Mouse (Mus musculus): ENCODE measurements at regions not wholly inside any gene's neighbourhood (a gene's known extent, or its start where the extent isn't known, plus 50 kb on each side); places are given as distances from the start of the nearest gene placed in this dataset.

- DNase-seq (ENCODE audit: low spot score in 2 of 2): no peak
These were observed 207.0 kb upstream of the Irx3 start for GRCm38 (mm10) chr8:92008616-92009610.

- DNase-seq (ENCODE audit: low spot score in 2 of 2): no peak
These were observed 203.2 kb upstream of the Irx3 start for GRCm38 (mm10) chr8:92005091-92005490.

GRCm38 (mm10) chr8:92004532-92004931 lies 202.7 kb upstream of the Irx3 start:
- DNase-seq (ENCODE audit: low spot score in 2 of 2): no peak

- no peak for DNase-seq (ENCODE audit: low spot score in 2 of 2)
These were observed 198.5 kb upstream of the Irx3 start for GRCm38 (mm10) chr8:92000368-92000767.

GRCm38 (mm10) chr8:91999661-92000060 lies 197.8 kb upstream of the Irx3 start:
- no peak for DNase-seq (ENCODE audit: low spot score in 2 of 2)

- DNase-seq (ENCODE audit: low spot score in 2 of 2): no peak
These were observed 197.3 kb upstream of the Irx3 start for GRCm38 (mm10) chr8:91999189-91999588.

GRCm38 (mm10) chr8:91997892-91998189 lies 196.0 kb upstream of the Irx3 start:
- no peak for DNase-seq (ENCODE audit: low spot score in 2 of 2)

- no peak for DNase-seq (ENCODE audit: low spot score in 2 of 2)
These were observed 195.4 kb upstream of the Irx3 start for GRCm38 (mm10) chr8:91997023-91997891.

- DNase-seq (ENCODE audit: low spot score in 2 of 2): no peak
These were observed 194.6 kb upstream of the Irx3 start for GRCm38 (mm10) chr8:91996305-91997022.

GRCm38 (mm10) chr8:91995407-91996144 lies 193.7 kb upstream of the Irx3 start:
- no peak for DNase-seq (ENCODE audit: low spot score in 2 of 2)

- DNase-seq (ENCODE audit: low spot score in 2 of 2): no peak
These were observed 189.9 kb upstream of the Irx3 start for GRCm38 (mm10) chr8:91991542-91992452.

- no peak for DNase-seq (ENCODE audit: low spot score in 2 of 2)
These were observed 189.1 kb upstream of the Irx3 start for GRCm38 (mm10) chr8:91990952-91991351.

- DNase-seq (ENCODE audit: low spot score in 2 of 2): no peak
These were observed 188.2 kb upstream of the Irx3 start for GRCm38 (mm10) chr8:91990048-91990447.

GRCm38 (mm10) chr8:91988866-91989633 lies 187.2 kb upstream of the Irx3 start:
- no peak for DNase-seq (ENCODE audit: low spot score in 2 of 2)

GRCm38 (mm10) chr8:91987854-91988253 lies 186.0 kb upstream of the Irx3 start:
- no peak for DNase-seq (ENCODE audit: low spot score in 2 of 2)

- DNase-seq (ENCODE audit: low spot score in 2 of 2): no peak
These were observed 181.3 kb upstream of the Irx3 start for GRCm38 (mm10) chr8:91983171-91983570.

- no peak for DNase-seq (ENCODE audit: low spot score in 2 of 2)
These were observed 175.2 kb upstream of the Irx3 start for GRCm38 (mm10) chr8:91976900-91977585.

GRCm38 (mm10) chr8:91975460-91975859 lies 173.6 kb upstream of the Irx3 start:
- no peak for DNase-seq (ENCODE audit: low spot score in 2 of 2)

- DNase-seq (ENCODE audit: low spot score in 2 of 2): no peak
These were observed 172.8 kb upstream of the Irx3 start for GRCm38 (mm10) chr8:91974636-91975035.
